Mouse (Mus musculus) liver, embryonic 14.5 days (tissue): ENCODE results near the gene Tmem37. TPM values are rescaled to one million over a fixed set of nuclear protein-coding genes. Genes with fewer than 3 reads are reported as not detected.

Experiments
- ATAC-seq: fragments of 200-750 bp; cut with Nextera tagmentation; 2 replicates; pipeline ENCODE4 v1.8.0; 2017; ENCODE audit warnings: moderate number of reproducible peaks, mild to moderate bottlenecking, moderate library complexity; ENCODE audit not compliant: insufficient read depth
- DNase-seq, 3 experiments: peaks; one replicate each; pipeline ENCODE4 v3.0.0-alpha.2; 2012 to 2013; ENCODE audit warnings: low read depth in 3 of 3, low spot score in 3 of 3
- H3K27ac ChIP-seq: fragments of 300-500 bp; sonication (generic); 2 replicates; pipeline ENCODE4 v1.5.1; 2014; ENCODE audit warnings: moderate library complexity, mild to moderate bottlenecking, control low read depth, inconsistent platforms
- H3K27me3 ChIP-seq: fragments of 300-500 bp; sonication (generic); 2 replicates; pipeline ENCODE4 v1.6.1; 2014; ENCODE audit warnings: mild to moderate bottlenecking, low read length, moderate library complexity; ENCODE audit not compliant: control insufficient read depth, insufficient read depth
- H3K36me3 ChIP-seq: fragments of 300-500 bp; sonication (generic); replicated peaks from 2 replicates; pipeline ENCODE4 v1.6.1; 2014; ENCODE audit warnings: low read depth; ENCODE audit not compliant: control insufficient read depth, insufficient read depth
- H3K4me1 ChIP-seq, 2 experiments: fragments of 200-500 bp in 1 of 2; fragments of 300-500 bp in 1 of 2; sonication (generic) in 1 of 2; replicated peaks; 2 replicates each; pipeline ENCODE4 v1.6.1; 2012 to 2014; ENCODE audit warnings: antibody characterized with exemption in 1 of 2, inconsistent platforms in 1 of 2, low read length in 1 of 2; ENCODE audit not compliant: control insufficient read depth in 2 of 2, insufficient read depth in 2 of 2
- H3K4me2 ChIP-seq: fragments of 300-500 bp; sonication (generic); 2 replicates; pipeline ENCODE4 v1.6.1; 2014; ENCODE audit warnings: low read depth, mild to moderate bottlenecking, control low read depth, moderate library complexity
- H3K4me3 ChIP-seq, 2 experiments: fragments of 200-500 bp in 1 of 2; fragments of 300-500 bp in 1 of 2; sonication (generic) in 1 of 2; 2 replicates each; pipeline ENCODE4 v1.5.1; 2012 to 2014; ENCODE audit warnings: low read depth in 2 of 2, low read length in 2 of 2, mild to moderate bottlenecking in 2 of 2, control low read depth in 1 of 2, inconsistent platforms in 1 of 2, moderate library complexity in 1 of 2; ENCODE audit not compliant: insufficient read depth in 1 of 2
- H3K9ac ChIP-seq: fragments of 300-500 bp; sonication (generic); replicated peaks from 2 replicates; pipeline ENCODE4 v1.6.1; 2014; ENCODE audit warnings: mild to moderate bottlenecking, control low read depth, moderate library complexity
- H3K9me3 ChIP-seq: fragments of 300-500 bp; sonication (generic); 2 replicates; pipeline ENCODE4 v1.6.1; 2016; ENCODE audit warnings: low read length, mixed read lengths; ENCODE audit not compliant: control insufficient read depth
- CTCF ChIP-seq: IDR thresholded peaks from 2 replicates; pipeline ENCODE4 v1.5.1; 2016; ENCODE audit warnings: antibody characterized with exemption, low read depth, control low read depth
- EP300 ChIP-seq: IDR thresholded peaks from 2 replicates; pipeline ENCODE4 v1.6.1; 2016; ENCODE audit warnings: antibody characterized with exemption, low read depth
- WGBS: fragments of 180-500 bp; shearing (Covaris S2); extraction: QIAGEN DNeasy Blood & Tissue Kit; methylation state at CpG from one replicate; pipeline ENCODE4 v1.1.7; 2014; ENCODE audit not compliant: insufficient replicate concordance; 5-methylcytosine and 5-hydroxymethylcytosine counted together
- polyA plus RNA-seq, 2 experiments: library from polyadenylated mRNA; depleted of rRNA in 1 of 2; stranded (reverse) in 1 of 2; unstranded in 1 of 2; fragments of >200 nt; fragmentation: Nextera tagmentation in 1 of 2; extraction: Ambion mirVana in 1 of 2; gene quantifications; 2 replicates each; pipeline versions ENCODE4 v1.2.1 to v1.2.3; 2012 to 2014

Tmem37 gene
- polyA plus RNA-seq, 2 experiments: 31.1 to 73.9 TPM

- Histone ChIP-seq H3K27me3 (no peaks in the 10 kb centered on the region), H3K4me2 (no peak overlapping the region), H3K4me1 (peaks cover 0 to 12% of the 10 kb centered on the region in 2 experiments; a peak in 2 of 4 replicates), H3K9me3 (no peaks in the 10 kb centered on the region), H3K27ac (no peak overlapping the region), H3K4me3 (no peak overlapping the region), H3K9ac (no peak overlapping the region), H3K36me3 (no peaks in the 10 kb centered on the region)
- ATAC-seq (no peak; the same call in 1 of the 2 replicates), DNase-seq (no peak)
- TF ChIP-seq CTCF (no peak), EP300 (no peak)
- 36% methylated on average over 3 of the region's 3 CpGs for WGBS
These were observed 7.2 kb downstream of the Tmem37 start for GRCm38 (mm10) chr1:120066625-120067024.

GRCm38 (mm10) chr1:120066159-120066558 is 7.7 kb downstream of the Tmem37 start:
- Histone ChIP-seq H3K9ac (no peak overlapping the region), H3K4me1 (peaks cover 0 to 12% of the 10 kb centered on the region in 2 experiments; a peak in 2 of 4 replicates), H3K27me3 (no peaks in the 10 kb centered on the region), H3K27ac (no peak overlapping the region), H3K36me3 (no peaks in the 10 kb centered on the region), H3K4me3 (no peak overlapping the region), H3K9me3 (no peaks in the 10 kb centered on the region), H3K4me2 (no peak overlapping the region)
- 59% methylated on average over 8 of the region's 8 CpGs for WGBS
- TF ChIP-seq EP300: no peak
- no peak for TF ChIP-seq CTCF
- ATAC-seq (peak; percentile 49; the same call in 1 of the 2 replicates), DNase-seq (no peak)

GRCm38 (mm10) chr1:120064036-120064682 is 9.7 kb downstream of the Tmem37 start:
- WGBS: 65% methylated on average over 11 of the region's 11 CpGs
- Histone ChIP-seq H3K9me3 (no peaks in the 10 kb centered on the region), H3K9ac (no peak overlapping the region), H3K36me3 (no peaks in the 10 kb centered on the region), H3K4me2 (no peak overlapping the region), H3K27ac (no peak overlapping the region), H3K4me3 (no peak overlapping the region), H3K27me3 (no peaks in the 10 kb centered on the region), H3K4me1 (peaks cover 0 to 13% of the 10 kb centered on the region in 2 experiments; a peak in 2 of 4 replicates)
- ATAC-seq: no peak
- DNase-seq: no peak
- TF ChIP-seq CTCF (no peak), EP300 (no peak)

DNA sequence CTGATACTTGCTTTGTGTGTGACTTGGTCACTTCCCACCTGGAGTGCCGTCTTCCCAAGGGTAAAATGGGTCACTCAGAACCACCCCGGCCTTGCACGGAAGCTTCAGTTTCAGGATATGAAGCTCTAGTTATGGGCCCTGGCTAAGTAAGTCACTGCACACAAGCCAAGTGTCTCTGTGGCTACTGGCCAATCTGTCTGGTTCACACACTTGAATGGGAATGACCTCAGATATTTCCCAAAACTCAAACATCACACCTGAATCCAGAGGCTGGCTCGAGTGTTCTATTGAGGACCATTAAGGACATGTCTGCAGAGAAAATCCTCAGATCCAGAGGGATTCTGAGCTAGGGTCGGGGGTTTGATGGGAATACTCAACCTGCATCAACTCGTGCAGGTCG is 11.6 kb downstream of the Tmem37 start:
- H3K4me3 ChIP-seq: no peak overlapping the region
- DNase-seq (no peak), ATAC-seq (no peak)
- no peak overlapping the region for H3K27ac ChIP-seq
- peaks cover 0 to 11% of the 10 kb centered on the region in 2 experiments; a peak in 2 of 4 replicates for H3K4me1 ChIP-seq
- no peak overlapping the region for H3K4me2 ChIP-seq
- H3K9ac ChIP-seq: no peak overlapping the region
- no peaks in the 10 kb centered on the region for H3K27me3 ChIP-seq
- no peak for TF ChIP-seq CTCF
- TF ChIP-seq EP300: no peak
- H3K36me3 ChIP-seq: no peaks in the 10 kb centered on the region
- 69% methylated on average over 7 of the region's 7 CpGs for WGBS
- no peaks in the 10 kb centered on the region for H3K9me3 ChIP-seq

- Histone ChIP-seq H3K27me3 (no peaks in the 10 kb centered on the region), H3K4me1 (peaks cover 0 to 9% of the 10 kb centered on the region in 2 experiments; a peak in 2 of 4 replicates), H3K9me3 (no peaks in the 10 kb centered on the region), H3K4me2 (no peak overlapping the region), H3K27ac (no peak overlapping the region), H3K36me3 (no peaks in the 10 kb centered on the region), H3K9ac (no peak overlapping the region), H3K4me3 (no peak overlapping the region)
- DNase-seq (no peak), ATAC-seq (no peak)
- 57% methylated on average over 5 of the region's 5 CpGs for WGBS
- TF ChIP-seq EP300 (no peak), CTCF (no peak)
These were observed 13.2 kb downstream of the Tmem37 start for GRCm38 (mm10) chr1:120060687-120061086.
